Mouse (Mus musculus): ENCODE data around the gene Mta2.

- no peak for TF ChIP-seq CTCF (IDR thresholded peaks at IDR 0.05; ENCODE audit: low read depth, low read length)
- no peak for TF ChIP-seq POLR2A (IDR thresholded peaks at IDR 0.05; ENCODE audit: borderline replicate concordance, low read depth, low read length)
These were observed 50.4 kb downstream of the Mta2 start for GRCm38 (mm10) chr19:8991871-8992735.
